Mouse (Mus musculus): ENCODE measurements at regions not wholly inside any gene's neighbourhood (a gene's known extent, or its start where the extent isn't known, plus 50 kb on each side); places are given as distances from the start of the nearest gene placed in this dataset.

DNA sequence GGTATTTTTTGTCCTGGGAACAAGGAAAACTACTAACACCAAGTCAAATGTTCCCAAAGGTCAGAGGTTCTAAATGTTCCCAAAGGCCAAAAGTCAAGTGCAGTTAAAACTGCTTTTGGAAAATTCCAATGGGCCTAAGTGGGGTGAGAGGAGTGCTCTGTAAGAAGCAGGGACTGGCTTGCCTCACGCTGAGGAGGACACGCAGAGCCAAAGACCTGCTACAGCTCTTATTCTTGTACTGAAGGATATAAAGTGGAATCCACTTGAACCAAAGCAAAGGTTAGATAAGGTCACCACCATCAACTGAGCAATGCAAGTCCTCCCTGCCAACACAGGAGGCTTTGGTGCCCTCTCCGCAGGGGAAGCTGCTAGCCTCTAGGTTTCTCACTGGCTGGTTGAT lies 260.3 kb upstream of the Prok2 start:
- Histone ChIP-seq H3K27ac (replicated peaks) (no peak overlapping the region), H3K4me2 (no peak overlapping the region), H3K9ac (no peak overlapping the region), H3K27me3 (peaks cover 15% of the 10 kb centered on the region; the same call in 1 of the 2 replicates), H3K36me3 (no peaks in the 10 kb centered on the region), H3K9me3 (no peaks in the 10 kb centered on the region), H3K4me1 (replicated peaks) (peaks cover 25% of the 10 kb centered on the region), H3K4me3 (no peak overlapping the region)
- WGBS = 76% methylated on average over 3 of the region's 3 CpGs
- ATAC-seq (ENCODE audit: low FRiP score, low read depth) = no peak

DNA sequence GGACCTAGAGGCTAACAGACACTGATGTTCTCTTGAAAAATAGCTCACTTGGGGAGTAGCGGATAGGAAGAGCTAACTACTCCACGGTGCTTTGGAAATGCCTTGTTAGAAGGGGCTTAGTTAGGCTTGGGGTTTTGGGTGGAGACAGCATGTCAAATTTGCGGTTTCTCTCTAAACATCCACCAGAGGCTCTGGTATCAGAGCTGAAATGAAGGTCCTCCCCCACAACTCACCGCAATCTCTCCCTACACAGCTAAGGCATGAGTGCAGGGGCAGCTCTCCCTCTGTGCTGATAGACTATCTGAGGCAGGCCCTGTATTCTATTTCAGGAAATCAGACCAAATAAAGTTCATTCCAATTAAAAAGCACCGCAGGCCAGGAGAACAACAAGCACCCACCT lies 259.1 kb upstream of the Prok2 start:
- Histone ChIP-seq H3K36me3 (no peaks in the 10 kb centered on the region), H3K4me3 (no peak overlapping the region), H3K9me3 (no peaks in the 10 kb centered on the region), H3K9ac (no peak overlapping the region), H3K27me3 (peaks cover 17% of the 10 kb centered on the region; the same call in 1 of the 2 replicates), H3K4me2 (no peak overlapping the region), H3K27ac (replicated peaks) (no peak overlapping the region), H3K4me1 (replicated peaks) (peaks cover 17% of the 10 kb centered on the region)
- WGBS = 36% methylated on average over 5 of the region's 5 CpGs
- ATAC-seq (ENCODE audit: low FRiP score, low read depth) = no peak

DNA sequence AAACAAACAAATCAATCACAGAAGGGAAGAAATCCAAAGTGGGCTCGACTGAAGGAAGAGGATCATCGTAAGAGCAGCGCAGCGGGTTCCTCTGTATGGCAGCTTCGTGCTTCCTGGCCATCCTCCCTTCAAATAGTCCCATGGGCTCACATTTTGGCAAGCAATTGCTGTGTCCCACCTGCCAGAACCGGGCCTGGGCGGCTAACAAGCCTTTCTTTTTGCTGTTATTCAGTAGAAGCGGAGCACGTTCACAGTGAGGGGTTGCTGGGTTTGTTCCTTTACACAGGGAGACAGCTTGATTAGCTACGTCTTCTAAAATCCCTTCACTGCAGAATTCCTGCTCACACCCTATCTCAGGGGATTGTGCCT lies 258.6 kb upstream of the Prok2 start:
- H3K27me3 ChIP-seq = peaks cover 17% of the 10 kb centered on the region; the same call in 1 of the 2 replicates
- ATAC-seq (ENCODE audit: low FRiP score, low read depth) = no peak
- H3K9ac ChIP-seq = no peak overlapping the region
- no peak overlapping the region for H3K4me3 ChIP-seq
- no peaks in the 10 kb centered on the region for H3K9me3 ChIP-seq
- H3K4me2 ChIP-seq = 0 out of 2 replicates have a peak overlapping the region, but pooled peaks have one; percentile 9
- no peak overlapping the region for H3K27ac ChIP-seq (replicated peaks)
- peaks cover 17% of the 10 kb centered on the region for H3K4me1 ChIP-seq (replicated peaks)
- no peaks in the 10 kb centered on the region for H3K36me3 ChIP-seq
- 16% methylated on average over 10 of the region's 10 CpGs for WGBS

DNA sequence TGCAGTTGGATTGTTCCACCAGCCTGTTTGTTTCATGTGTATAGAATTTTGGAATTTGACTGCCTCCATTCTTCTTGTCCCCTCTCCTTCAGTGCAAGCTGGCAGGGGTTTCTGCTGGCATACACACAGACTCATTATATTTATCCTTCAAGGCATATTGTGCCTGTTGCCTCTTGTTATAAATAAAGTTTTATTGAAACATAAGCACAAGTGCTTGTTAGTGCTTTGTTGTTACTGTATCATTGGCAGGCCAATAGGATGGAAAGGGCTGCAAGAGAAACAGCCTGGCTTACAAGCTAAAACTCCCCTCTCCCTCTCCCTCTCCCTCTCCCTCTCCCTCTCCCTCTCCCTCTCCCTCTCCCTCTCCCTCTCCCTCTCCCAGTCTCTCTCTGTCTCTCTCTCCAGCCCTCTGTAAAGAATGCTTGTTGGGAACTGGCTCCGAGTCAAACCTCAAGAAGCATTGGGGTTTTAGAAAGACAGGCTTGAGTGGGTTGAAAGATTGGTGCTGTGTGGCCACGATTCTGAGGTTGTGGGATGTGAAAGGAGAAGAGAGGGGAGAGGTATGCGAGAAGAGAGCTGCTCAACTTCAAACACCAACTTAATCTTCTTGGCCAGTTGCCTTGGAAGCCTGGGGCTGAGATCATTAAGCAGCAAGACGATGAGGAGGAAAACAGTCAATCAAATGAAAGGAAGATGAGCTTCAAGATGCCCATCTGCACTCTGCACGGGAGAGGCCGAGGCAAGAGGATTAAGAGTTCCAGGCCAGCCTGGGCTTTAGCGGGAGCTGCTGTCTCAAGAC lies 258.1 kb upstream of the Prok2 start:
- no peak overlapping the region for H3K4me3 ChIP-seq
- no peak for ATAC-seq (ENCODE audit: low FRiP score, low read depth)
- 17% methylated on average over 7 of the region's 7 CpGs for WGBS
- H3K27ac ChIP-seq (replicated peaks) = no peak overlapping the region
- H3K4me1 ChIP-seq (replicated peaks) = peaks cover 21% of the 10 kb centered on the region
- peaks cover 17% of the 10 kb centered on the region; the same call in 1 of the 2 replicates for H3K27me3 ChIP-seq
- no peaks in the 10 kb centered on the region for H3K9me3 ChIP-seq
- H3K4me2 ChIP-seq = 0 out of 2 replicates have a peak overlapping the region, but pooled peaks have one; percentile 9
- no peak overlapping the region for H3K9ac ChIP-seq
- no peaks in the 10 kb centered on the region for H3K36me3 ChIP-seq

DNA sequence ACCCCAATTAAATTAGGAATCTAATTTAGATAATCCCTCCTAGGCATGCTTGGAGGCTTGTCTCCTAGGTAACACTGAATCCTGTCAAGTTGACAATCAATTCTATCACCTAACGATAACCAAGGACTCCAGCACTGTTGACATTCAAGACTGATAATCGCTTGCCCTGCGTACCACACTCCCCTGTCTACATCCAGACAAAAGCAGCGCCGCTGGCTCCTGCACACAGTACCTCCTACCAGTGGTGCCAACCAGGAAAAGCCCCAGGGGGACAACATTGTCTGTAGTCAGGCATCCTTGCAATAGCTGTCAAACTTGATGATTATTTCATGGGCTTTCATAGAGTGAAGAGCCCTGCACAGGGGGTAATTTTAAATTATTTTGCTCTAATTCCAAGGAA lies 253.4 kb upstream of the Prok2 start:
- H3K27me3 ChIP-seq = peaks cover 12% of the 10 kb centered on the region; the same call in 1 of the 2 replicates
- H3K9ac ChIP-seq = no peak overlapping the region
- peaks cover 11% of the 10 kb centered on the region for H3K4me1 ChIP-seq (replicated peaks)
- WGBS = 29% methylated on average over 5 of the region's 5 CpGs
- H3K36me3 ChIP-seq = no peaks in the 10 kb centered on the region
- no peak for ATAC-seq (ENCODE audit: low FRiP score, low read depth)
- H3K4me3 ChIP-seq = no peak overlapping the region
- H3K4me2 ChIP-seq = no peak overlapping the region
- no peak overlapping the region for H3K27ac ChIP-seq (replicated peaks)
- no peaks in the 10 kb centered on the region for H3K9me3 ChIP-seq

DNA sequence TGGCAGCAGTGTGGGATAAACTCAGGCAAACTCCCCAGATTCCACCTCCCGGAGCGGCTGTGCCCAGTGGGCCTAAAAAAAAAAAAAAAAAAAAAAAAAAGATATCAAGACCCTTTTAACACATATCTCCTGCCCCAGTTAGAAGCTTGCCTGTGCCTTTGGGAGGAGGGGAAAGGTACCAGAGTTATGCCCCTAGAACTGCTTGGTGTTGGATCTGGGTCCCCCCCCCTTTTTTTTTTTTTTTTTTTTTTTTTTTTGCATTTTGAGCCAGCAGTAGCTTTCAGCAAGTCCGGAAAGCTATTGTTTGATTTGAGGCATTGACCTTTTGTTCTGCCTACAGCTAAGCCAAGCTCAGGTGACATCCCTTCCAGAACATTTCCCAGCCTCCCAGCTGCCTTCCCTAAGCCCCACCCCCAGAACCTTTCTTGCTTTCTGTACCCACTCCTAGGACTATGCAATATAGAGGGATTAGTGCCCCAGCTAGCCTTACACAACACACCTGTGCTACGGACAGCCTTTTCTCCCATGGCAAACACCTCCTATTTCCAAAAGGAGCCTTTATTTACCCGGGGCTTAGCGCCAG lies 252.1 kb upstream of the Prok2 start:
- H3K9me3 ChIP-seq = no peaks in the 10 kb centered on the region
- peaks cover 7% of the 10 kb centered on the region; the same call in 1 of the 2 replicates for H3K27me3 ChIP-seq
- no peak overlapping the region for H3K4me3 ChIP-seq
- H3K4me1 ChIP-seq (replicated peaks) = peaks cover 14% of the 10 kb centered on the region
- WGBS = 70% methylated on average over 6 of the region's 6 CpGs
- ATAC-seq (ENCODE audit: low FRiP score, low read depth) = no peak
- H3K9ac ChIP-seq = no peak overlapping the region
- no peaks in the 10 kb centered on the region for H3K36me3 ChIP-seq
- H3K4me2 ChIP-seq = no peak overlapping the region
- no peak overlapping the region for H3K27ac ChIP-seq (replicated peaks)

DNA sequence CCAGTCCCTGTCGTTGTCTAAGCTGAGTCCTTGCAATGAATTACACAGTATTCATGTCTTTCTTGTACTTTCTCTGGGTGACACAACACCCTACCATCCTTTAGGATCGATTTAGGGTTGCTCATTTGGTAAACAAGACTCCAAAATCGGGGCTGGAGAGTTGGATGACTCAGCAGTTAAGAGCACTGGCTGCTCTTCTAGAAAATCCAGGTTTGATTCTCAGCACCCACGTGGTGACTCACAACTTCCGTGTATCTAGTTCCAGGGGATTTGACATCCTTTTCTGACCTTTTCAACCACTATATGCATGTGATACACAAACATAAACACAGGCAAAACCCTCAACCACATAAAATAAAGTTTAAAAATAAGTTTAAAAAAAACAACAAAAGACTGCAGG lies 250.0 kb upstream of the Prok2 start:
- Histone ChIP-seq H3K36me3 (no peaks in the 10 kb centered on the region), H3K4me1 (replicated peaks) (peaks cover 21% of the 10 kb centered on the region), H3K27me3 (peaks cover 4% of the 10 kb centered on the region; the same call in 1 of the 2 replicates), H3K4me3 (no peak overlapping the region), H3K4me2 (no peak overlapping the region), H3K9ac (no peak overlapping the region), H3K9me3 (no peaks in the 10 kb centered on the region), H3K27ac (replicated peaks) (no peak overlapping the region)
- WGBS = 82% methylated on average over 5 of the region's 5 CpGs
- no peak for ATAC-seq (ENCODE audit: low FRiP score, low read depth)

DNA sequence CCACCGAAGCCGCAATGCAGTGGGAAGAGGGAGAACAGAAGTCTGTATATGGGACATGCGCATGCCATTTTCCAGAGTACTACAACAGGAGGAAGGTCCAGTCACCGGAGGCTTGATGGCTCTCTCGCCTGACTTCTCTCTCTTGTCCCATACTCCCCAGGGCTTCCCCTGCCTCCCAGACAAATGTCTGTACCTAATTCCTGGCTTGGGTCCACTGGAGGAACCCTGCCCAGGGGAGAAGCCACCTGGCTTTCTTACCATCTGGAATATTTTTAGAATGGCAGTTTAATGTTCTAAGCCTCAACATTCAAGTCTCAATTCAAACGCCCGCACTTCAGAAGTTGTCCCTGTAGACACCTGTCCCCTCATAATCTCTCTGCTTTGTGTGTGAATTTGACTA lies 249.3 kb upstream of the Prok2 start:
- Histone ChIP-seq H3K27me3 (peaks cover 2% of the 10 kb centered on the region; the same call in 1 of the 2 replicates), H3K4me3 (no peak overlapping the region), H3K4me1 (replicated peaks) (peaks cover 27% of the 10 kb centered on the region), H3K4me2 (no peak overlapping the region), H3K27ac (replicated peaks) (no peak overlapping the region), H3K9ac (no peak overlapping the region), H3K9me3 (no peaks in the 10 kb centered on the region), H3K36me3 (no peaks in the 10 kb centered on the region)
- ATAC-seq (ENCODE audit: low FRiP score, low read depth) = no peak
- WGBS = 78% methylated on average over 7 of the region's 7 CpGs

DNA sequence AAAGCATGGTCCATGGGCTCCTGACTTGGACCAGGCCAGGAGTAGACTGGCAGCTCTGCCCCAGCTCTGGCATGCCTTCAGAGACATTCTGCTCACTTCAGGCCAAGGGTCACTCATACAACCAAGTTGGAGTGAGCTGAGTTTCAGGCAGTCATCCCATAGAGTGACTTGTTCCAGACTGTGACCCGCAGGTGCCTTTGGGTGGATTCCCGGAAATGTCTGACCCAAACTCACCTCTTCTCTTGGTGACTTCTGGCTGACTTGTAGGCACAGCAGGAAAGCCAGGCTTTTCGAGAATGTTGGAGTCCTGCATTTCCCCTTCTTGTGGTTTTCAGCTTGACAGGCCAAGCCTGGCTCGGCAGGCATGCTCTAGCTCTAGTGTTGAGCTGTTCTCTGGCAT lies 248.3 kb upstream of the Prok2 start:
- Histone ChIP-seq H3K36me3 (no peaks in the 10 kb centered on the region), H3K27ac (replicated peaks) (no peak overlapping the region), H3K4me3 (no peak overlapping the region), H3K9me3 (no peaks in the 10 kb centered on the region), H3K27me3 (peaks cover 2% of the 10 kb centered on the region; the same call in 1 of the 2 replicates), H3K4me1 (replicated peaks) (peaks cover 26% of the 10 kb centered on the region), H3K4me2 (no peak overlapping the region), H3K9ac (no peak overlapping the region)
- no peak for ATAC-seq (ENCODE audit: low FRiP score, low read depth)
- WGBS = 76% methylated on average over 4 of the region's 4 CpGs

DNA sequence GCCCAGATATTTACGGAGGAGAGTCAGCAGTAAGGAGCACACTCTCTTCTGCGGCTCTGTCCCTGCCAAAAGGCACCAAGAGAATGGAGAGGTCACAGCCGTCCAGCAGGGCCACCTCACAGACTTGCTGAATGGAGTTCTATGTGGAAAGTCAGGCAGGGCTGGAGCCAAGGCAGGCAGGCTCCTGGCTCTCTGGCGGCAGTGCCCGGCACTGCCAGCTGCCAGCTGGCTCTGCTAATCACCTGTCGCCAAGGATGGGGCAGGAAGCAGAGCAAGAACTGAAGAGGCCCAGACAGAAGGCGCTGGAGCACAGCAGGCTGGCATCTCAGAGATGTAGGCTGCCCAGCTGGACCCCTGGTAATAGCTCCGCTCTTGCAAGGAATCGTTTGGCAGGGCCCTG lies 245.2 kb upstream of the Prok2 start:
- WGBS = 16% methylated on average over 9 of the region's 9 CpGs
- H3K27me3 ChIP-seq = peaks cover 5% of the 10 kb centered on the region; the same call in 1 of the 2 replicates
- no peak overlapping the region for H3K4me3 ChIP-seq
- ATAC-seq (ENCODE audit: low FRiP score, low read depth) = peak; percentile 85
- H3K27ac ChIP-seq (replicated peaks) = peak overlapping the region; percentile 4
- no peaks in the 10 kb centered on the region for H3K36me3 ChIP-seq
- H3K9me3 ChIP-seq = no peaks in the 10 kb centered on the region
- H3K4me1 ChIP-seq (replicated peaks) = peaks cover 34% of the 10 kb centered on the region
- H3K4me2 ChIP-seq = no peak overlapping the region
- no peak overlapping the region for H3K9ac ChIP-seq

DNA sequence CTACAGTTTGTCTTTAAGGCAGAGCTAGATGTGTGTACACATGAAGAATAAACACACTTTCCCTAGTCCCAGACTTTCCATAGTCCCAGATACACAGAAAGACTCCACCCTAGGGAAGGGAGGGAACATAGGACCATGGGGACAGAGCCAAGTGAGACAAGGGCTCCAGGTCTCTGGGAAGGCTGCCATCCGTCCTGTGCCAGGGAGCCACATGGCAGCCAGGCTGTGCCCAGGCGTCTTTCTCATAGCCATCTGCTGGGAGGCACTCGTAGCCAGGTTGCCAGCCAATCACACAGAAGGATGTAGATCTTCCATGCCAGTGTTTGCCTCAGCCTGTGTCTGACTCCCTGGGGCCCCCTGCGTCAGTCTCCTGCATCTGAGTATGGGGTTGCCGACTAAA lies 242.7 kb upstream of the Prok2 start:
- H3K27ac ChIP-seq (replicated peaks) = no peak overlapping the region
- H3K27me3 ChIP-seq = 0 out of 2 replicates have a peak, but pooled peaks cover 3% of the 10 kb centered on the region
- peak; percentile 79 for ATAC-seq (ENCODE audit: low FRiP score, low read depth)
- H3K36me3 ChIP-seq = no peaks in the 10 kb centered on the region
- H3K9me3 ChIP-seq = no peaks in the 10 kb centered on the region
- H3K9ac ChIP-seq = no peak overlapping the region
- peaks cover 34% of the 10 kb centered on the region for H3K4me1 ChIP-seq (replicated peaks)
- 39% methylated on average over 5 of the region's 5 CpGs for WGBS
- H3K4me3 ChIP-seq = no peak overlapping the region
- H3K4me2 ChIP-seq = 0 out of 2 replicates have a peak overlapping the region, but pooled peaks have one; percentile 1

DNA sequence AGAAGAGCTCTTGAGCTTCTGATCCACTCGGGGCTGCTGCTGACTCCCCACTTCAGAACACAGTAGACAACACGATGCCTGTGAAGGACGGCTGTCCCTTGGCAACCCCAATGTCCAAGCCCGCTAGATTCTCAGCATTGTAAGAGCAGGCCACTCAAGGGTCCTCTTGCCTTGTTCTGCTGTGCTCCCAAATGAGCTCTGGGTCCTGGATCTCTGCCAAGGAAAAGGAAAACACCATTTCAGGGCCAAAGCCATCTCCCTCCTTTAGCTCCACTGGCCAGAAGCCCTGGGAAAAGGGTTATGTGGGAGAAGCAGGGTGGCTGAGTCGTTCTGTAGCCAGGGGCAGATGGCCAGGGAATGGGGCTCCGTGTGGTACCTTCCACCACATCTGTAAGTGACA lies 241.3 kb upstream of the Prok2 start:
- no peak for ATAC-seq (ENCODE audit: low FRiP score, low read depth)
- H3K4me2 ChIP-seq = no peak overlapping the region
- H3K27ac ChIP-seq (replicated peaks) = no peak overlapping the region
- H3K27me3 ChIP-seq = 0 out of 2 replicates have a peak, but pooled peaks cover 3% of the 10 kb centered on the region
- H3K4me1 ChIP-seq (replicated peaks) = peaks cover 28% of the 10 kb centered on the region
- 65% methylated on average over 6 of the region's 6 CpGs for WGBS
- no peaks in the 10 kb centered on the region for H3K36me3 ChIP-seq
- no peak overlapping the region for H3K9ac ChIP-seq
- H3K4me3 ChIP-seq = no peak overlapping the region
- no peaks in the 10 kb centered on the region for H3K9me3 ChIP-seq
